Mouse (Mus musculus) Muller cell, postnatal 12 days (primary cell): Measurements from ENCODE around the gene Mymk.

ENCODE experiments used
- DNase-seq: peaks from one replicate; pipeline ENCODE4 v3.0.0-alpha.2; 2015; ENCODE audit errors: inconsistent ontology term

Gene Mymk

DNA sequence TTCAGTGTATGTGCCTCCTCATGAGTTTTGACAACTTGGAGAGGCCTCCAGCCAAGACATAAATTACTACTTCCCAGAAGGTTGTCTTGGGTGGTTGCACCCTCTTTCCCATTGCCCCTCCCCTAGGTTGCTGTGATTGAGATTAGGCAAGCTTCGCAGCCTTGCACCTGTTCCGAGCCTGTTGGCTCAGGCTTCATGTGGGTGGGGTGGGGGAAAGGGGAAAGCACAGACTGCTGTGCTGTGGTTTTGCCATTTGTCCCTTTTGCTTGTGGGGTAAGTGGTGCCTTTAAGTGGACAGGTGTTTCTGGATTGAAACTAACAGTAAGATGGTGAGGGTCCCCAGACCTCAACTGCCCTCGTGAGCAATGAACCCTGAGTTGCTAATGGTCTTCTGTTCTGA, 36.0 kb downstream of the Mymk start:
- no peak for DNase-seq

DNA sequence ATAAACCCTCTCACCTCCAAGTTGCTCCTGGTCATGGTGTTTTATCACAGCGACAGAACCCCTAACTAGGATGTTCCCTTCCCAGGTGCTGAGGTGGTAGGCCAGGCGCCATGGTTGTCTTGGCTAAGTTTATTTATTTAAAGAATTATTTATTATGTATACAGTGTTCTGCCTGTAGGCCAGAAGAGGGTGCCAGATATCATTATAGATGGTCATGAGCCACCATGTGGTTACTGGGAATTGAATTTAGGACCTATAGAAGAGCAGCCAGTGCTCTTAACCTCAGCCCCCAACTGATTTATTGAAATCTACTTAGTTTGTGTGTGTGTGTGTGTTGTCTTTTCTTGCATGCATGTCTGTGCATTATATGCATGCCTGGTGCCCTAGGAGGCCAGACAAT, 39.6 kb downstream of the Mymk start:
- DNase-seq = no peak

DNA sequence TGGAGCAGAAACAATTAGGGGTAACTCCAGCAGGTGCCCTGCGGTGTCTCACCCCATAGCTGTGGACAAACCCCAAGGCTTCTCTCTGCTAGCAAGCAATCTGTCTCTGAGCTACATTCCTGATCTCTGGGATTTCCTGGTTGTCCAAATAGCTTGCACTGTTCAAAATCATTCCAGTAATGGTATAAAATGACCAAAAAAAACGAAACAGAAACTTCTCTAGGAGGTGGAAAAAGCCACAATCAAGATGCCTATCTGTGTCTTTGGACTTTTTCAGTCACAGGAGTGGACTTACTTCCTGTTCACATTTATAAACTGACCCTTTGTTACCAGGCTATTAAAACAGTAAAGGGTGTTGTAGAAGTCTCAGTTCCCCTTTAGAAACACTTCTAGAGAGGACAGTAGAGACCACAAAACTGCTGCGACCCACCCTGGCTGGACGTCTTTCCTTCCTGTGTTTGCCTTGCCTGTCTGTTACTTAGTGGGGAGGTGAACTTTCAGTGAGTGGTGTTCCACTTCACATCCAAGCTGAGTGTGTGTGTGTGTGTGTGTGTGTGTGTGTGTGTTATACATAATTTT, 43.5 kb downstream of the Mymk start:
- no peak for DNase-seq

DNA sequence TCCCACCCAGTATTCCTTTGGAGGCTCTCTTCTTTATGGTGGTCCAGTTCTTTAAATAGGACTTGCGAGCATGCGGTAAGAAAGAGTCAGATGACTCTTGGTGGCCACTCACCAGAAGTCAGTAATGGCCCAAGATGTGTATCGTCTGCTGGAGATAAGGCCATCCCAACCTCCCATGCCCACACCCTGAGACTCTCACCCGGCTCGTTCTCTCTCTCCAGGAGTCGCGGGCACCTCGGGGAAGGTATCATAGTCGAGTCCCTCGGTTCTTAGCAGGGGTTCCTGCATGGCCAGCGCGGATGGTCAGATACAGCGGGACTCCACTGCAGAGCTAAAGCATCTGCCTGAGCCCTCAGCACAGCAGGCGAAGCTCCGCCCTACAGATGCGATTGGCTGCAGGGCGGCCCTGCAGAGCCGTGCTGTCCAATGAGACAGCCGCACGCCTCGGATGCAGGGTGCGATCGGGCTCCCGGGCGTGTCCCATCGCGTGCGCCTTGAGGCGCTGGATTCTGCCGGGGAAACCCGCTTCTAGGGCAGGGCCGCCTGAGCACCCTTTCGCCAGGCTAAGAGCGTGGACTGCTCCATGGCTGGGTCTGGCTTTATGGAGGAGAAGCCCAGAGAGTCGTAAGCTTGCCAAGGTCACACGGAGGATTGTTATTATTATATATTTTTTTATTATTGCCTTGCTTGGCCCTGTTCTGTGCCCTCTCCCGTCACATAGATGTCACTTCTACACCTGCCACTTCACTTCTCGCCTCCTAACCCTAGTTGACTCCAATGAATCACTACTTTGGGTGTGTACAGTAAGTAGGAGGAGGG, 44.2 kb downstream of the Mymk start, which contains the start of gene Slc2a6:
Slc2a6 (minus strand) TSS at position 381 of the 819 bp plus-strand sequence.
- peak; percentile 86 for DNase-seq

DNA sequence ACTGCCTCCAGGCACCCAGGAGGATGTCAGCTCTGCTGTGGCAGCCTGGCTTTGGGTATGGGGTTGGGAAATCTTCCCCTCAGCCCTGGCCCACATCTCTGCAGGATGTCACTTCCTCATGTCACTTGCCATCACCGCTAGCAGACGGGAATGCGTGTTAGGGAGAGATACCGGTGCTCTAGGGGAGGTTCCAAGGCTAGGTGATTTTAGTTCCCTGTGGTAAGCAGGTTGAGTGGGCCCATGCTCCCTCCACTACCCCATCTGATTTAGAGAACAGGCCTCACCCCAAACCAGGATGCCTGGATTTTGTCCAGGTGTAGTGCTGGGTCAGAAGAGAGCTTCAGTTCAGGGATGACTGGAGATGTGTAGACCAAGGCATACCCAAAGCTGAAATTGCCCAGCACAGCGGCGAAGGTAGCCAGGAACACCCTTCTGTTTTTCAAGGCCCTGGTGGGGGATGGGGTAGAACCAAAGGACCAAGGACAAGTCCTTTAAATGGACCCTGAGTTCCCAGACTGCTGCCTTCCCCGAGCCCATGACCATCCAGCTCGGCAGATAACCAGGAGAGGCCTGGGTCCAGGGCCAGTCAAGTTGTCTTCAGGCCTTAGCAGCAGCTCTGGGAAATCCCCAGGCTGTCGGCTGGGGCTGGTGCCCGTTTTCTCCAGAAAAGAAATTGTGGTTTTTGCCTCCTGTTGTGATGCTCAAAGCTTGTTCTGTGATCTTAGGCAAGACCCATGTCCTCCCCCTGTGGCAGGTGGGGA, 44.9 kb downstream of the Mymk start:
- no peak for DNase-seq

DNA sequence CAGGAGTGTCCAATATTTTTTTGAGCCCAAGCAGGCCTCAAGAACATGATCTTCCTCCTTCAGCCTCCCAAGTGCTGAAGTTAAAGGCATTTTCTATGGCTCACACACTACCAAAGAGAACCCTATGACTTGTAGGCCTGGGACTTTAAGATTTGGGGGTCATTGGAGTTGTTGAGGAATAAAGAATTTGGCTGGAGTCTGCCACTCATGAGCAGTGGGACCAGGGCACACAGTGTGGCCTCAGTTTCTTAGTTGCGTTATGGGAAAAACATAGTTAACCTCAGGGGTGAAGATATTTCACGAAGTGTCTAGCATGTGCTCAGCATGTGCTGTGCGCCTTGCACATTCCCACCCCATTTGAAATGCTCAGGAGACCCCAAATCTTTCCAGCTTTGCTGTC, 45.6 kb downstream of the Mymk start:
- no peak for DNase-seq

DNA sequence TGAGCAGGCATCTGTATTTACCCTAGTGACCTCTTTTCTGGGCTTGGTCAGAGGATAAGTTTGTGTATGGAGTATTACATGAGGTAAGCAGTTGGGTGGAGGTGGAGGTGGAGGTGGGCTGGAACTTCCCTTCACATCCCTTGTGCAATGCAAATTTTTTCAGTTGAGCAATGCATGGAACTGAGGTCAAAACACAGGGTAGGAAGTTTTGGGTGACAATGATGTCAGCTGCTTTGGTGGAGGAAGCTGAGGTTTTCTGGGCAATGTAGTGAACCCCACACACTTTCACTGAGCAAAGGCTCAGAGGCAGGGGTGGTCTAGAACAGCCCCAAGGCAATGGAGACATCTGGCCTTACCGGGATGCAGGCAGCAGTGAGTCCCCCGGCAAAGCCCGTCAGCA, 46.4 kb downstream of the Mymk start:
- no peak for DNase-seq

DNA sequence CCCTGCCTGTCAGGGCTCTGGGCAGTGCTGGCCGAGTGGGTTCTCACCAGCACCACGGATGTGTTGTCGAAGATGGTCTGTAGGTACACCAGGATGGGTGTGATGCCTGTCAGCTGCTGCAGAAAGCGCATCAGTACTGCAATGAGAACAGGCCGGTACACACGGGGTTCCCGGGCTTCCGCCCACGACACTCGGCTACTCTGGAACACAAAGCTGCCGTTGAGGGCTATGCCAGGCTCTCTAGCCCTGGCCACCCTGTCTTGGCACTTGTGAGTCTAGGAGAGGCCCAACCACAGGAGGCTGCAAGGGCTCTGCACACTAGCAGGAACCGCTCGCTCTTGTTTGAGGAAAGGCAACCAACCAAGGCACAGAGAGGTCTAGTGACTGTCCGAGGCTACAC, 47.8 kb downstream of the Mymk start:
- no peak for DNase-seq

DNA sequence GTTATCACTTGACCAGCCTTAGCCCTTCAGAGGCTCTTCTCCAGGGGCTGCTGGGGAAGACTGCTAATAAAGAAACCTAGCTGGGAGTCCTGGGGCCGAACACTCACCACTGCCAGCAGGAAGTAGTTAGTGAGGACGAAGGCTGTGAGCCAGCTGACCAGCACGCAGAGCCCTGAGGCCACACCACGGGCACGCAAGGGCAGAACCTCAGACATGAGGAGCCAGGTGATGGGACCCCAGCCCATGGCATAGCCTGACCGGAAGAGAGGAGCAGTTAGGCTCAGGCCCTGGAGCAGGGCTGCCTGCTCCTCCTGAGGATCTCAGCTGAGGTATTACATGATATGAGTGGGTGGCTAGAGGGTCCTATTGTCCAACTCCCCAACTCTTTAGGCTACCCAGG, 49.4 kb downstream of the Mymk start:
- no peak for DNase-seq

DNA sequence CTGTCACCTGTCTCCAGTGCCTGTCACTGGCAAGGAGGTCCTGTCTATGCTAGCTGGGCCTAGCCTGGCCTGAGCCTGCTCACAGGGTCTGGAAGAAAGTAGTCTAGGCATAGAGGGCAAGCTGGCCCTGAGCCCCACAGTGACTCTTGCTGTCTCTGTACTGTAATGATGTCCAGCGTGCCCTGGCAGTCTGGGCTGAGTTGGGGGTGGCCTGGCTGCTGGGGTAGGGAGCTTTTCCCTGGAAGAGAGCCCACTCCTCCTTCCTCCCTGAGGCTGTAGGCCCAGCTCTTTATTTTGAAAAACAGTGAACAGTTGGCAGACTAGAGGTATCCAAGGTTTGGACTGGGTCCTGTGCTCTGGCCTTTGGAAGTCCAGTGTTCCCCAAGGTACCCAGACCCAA, 50.9 kb downstream of the Mymk start:
- no peak for DNase-seq

DNA sequence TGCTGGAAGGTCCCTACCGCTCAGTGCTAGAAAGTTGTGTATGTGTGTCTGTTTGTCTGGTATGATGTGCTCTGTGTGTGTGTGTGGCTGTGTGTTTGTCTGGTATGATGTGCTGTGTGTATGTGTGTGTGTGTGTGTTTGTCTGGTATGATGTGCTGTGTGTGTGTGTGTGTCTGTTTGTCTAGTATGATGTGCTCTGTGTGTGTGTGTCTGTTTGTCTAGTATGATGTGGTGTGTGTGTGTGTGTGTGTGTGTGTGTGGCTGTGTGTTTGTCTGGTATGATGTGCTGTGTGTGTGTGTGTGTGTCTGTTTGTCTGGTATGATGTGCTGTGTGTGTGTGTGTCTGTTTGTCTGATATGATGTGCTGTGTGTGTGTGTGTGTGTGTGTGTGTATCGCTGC, 52.4 kb downstream of the Mymk start:
- DNase-seq = no peak

DNA sequence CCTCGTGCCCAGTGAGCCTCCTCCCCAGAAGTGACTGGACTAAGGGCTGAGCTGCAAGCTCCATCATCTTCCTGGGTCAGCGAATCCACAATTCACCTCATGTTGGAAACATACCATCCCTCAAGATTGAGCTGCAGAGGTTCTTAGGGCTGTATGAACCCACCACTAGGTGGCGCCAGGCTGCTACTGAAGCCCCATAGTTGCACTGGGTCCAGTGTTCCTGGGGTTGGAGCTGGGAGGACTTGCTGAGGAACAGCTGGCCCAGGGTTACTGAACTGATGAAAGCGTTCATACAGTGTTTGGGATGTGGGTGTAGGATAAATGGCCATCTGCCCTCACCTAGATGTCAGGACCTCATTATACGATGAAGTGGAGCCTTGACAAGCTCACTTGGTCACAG, 54.2 kb downstream of the Mymk start:
- peak; percentile 36 for DNase-seq
